Mouse (Mus musculus) thymus, postnatal 10 days (tissue): ENCODE results near the gene Olfr980.
"Not testable (repeated sequence)": the region's sequence is repeated elsewhere in the genome, so short reads cannot be mapped to it uniquely, and the experiment has no call there.

Experiments
- DNase-seq, 2 experiments: peaks; one replicate each; pipeline ENCODE4 v3.0.0; 2021; ENCODE audit warnings: low spot score in 2 of 2

Olfr980 gene

DNA sequence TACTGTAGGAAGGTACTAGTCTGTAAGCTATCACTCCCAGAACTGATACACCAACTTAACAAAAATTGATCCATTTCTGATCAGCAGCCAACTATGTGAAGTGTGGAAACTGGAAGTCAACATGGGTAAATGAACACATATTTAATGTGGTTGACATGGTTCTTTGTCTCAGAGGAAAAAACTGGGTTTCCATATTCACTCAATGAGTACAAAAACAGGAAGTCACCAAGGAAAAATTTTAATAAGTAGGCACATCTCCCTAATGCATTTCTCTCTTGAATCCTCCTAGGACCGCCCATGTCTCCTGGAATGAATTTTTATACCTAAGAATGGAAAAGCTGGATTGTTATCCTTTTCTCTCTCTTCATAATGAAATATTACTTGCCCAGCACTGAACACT is at the start of gene Olfr980:
Olfr980 (minus strand) TSS at position 101 of the 400 bp plus-strand sequence.
- DNase-seq = no peak

DNA sequence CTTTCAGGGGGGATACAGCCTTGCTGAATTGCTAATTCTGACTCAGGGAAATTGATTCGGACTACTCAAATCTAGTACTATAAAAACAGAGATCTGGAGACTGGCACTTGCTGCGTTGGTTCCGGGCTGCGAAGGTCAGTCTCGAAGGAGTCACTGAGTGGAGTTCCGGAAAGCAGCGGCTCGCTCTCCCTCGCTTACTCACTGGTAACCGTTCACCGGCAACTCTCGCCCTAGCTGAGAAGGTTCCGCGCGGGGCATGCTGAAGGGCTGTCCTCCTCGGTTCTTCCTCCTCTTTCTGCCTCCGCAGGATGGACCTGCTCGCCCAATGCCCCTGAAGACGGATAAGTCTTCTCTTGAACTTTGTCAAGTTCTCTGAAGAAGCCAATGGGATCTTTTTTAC is 40.8 kb upstream of the Olfr980 start:
- no peak for DNase-seq

DNA sequence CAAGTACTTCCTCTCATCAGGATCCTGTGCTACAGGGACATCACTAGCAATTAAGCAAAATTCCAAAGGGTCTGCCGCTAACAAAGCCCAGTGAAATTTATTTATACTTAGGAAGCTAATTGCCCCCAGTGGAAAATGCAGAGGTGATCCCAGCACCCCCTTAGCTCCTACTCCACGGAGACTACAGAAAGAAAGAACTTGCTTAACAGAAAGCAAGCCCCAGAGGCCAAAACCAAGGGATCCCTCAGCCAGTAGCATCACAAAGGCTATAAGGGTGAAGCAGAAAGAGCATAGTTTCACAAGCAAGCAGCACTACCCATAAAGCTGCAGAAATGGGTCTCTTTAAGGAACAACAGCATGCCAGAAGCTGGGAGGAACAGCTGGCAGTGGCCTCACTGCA is 11.8 kb upstream of the Olfr980 start, which contains the start of gene Olfr981:
Olfr981 (plus strand) TSS at position 301 of the 400 bp plus-strand sequence.
- DNase-seq = no peak

DNA sequence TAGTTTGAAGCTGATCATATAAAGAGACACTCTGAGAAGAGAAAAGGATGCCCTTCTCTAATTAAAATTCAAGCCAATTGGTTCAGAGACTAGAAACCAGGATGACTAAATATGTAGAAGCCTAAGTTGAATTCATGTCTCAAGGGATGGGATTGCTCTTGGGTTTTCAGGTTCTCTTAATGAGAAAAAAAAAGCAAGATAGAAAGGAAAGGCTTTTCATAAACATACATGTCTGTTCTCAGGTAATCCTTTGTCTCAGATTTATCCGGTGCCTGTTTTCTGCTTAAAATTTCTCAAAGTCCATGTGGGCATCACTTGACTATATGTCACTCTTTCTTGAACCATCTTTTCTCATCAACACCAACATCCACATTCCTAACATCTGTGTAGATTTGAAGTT is 6.0 kb downstream of the Olfr980 start, which contains the start of gene Olfr979:
Olfr979 (minus strand) TSS at position 101 of the 400 bp plus-strand sequence.
- DNase-seq = no peak

DNA sequence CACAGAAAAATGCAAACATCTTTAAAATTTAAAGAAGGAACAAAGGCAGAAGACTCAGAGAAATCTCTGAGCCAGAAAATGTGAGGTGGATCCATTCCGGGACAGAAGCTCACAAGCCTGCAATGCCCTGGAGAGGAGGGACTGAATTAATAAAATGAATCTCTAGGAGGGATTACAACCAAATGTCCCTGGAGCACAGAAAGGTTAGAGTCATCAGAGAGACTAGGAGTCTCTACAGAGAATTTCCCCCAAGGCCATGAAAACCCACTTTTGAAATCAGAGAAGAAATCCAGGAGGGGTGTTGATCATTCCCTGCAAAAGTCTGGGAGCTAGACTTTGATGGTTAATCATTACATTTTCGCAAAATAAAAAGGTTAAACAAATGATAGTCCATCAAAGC is 17.6 kb downstream of the Olfr980 start, which contains the start of gene Olfr978:
Olfr978 (plus strand) TSS at position 301 of the 400 bp plus-strand sequence.
- no peak for DNase-seq

DNA sequence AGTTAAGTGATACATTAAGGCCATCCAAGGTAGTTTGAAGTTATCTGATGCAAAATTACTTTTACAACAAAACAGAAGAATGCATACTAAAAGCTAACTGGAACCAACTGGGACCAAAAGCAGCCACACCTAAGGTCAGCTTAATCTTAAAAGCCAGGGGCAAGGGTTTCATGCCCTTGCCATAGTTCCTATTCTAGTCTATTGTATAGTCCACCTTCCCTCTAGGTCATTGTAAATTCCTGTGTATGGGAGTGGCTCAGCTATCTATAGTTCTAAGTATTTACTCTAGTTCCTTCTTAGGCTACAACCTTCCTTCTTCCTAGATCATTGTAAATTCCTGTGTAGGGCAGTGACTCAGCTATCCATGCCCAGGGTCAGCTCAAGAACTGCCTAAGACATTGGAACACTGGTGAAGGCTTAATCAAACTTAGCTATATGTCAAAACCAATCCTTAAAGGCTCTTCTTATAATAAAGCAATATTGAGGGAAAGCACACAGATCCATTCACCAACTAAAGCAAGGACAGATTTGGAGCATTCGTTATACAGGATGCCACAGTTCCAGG is 32.7 kb downstream of the Olfr980 start:
- DNase-seq = not testable (repeated sequence)

DNA sequence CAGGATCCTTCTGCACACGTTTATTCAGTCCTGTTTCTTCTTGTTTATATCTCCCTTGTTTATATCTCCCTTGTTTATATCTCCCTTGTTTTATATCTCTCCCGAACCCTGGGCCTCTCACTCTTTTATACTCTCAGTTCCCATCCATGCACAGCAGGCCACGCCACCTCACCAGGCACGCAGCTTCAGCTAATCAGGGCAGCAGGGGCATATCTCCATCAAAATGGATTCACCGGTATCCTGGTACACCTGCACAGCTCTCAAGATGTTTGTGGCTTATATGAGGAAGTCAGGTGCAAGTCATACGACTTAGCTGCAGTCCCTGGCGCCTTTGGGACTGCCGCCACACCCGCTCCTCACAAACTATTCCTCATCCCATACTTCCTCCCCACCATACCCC is 48.3 kb downstream of the Olfr980 start, which contains the start of gene Olfr976:
Olfr976 (minus strand) TSS at position 101 of the 400 bp plus-strand sequence.
- DNase-seq = not testable (repeated sequence)
